9 mouse cellular contexts compared by ENCODE assay signal in genomic region chr10:8885201-8885600, GRCm38 (mm10). TPM values are rescaled to one million over a fixed set of nuclear protein-coding genes. Genes with fewer than 3 reads are reported as not detected.
DNase-seq lines count a peak whose midpoint lies in the region; ATAC-seq and TF ChIP-seq lines count a peak whose summit lies in the region.
"Had no signal": no experiment of that assay in that cellular context is flagged by ENCODE, and none has a peak within 500 bp of the region (broad histone marks: within the 10 kb centered on the region; RNA-seq: fewer than 3 reads in every experiment).

No protein-coding gene starts in this region.

- ATAC-seq in forebrain, embryonic 13.5 days: no peak
- ATAC-seq in limb, embryonic 13.5 days (ENCODE audit: low FRiP score, low read depth): no peak
- ATAC-seq in megakaryocyte progenitor cell, adult 5-6 weeks (replicated peaks; ENCODE audit: poor library complexity): no peak

- H3K4me2 ChIP-seq in forebrain, embryonic 13.5 days: peak overlapping the region; percentile 87
- peak overlapping the region; percentile 77 for H3K4me2 ChIP-seq in limb, embryonic 13.5 days (replicated peaks)
- peak overlapping the region; percentile 37 for H3K4me2 ChIP-seq in myocyte (ENCODE audit: low read depth)

- peak overlapping the region; percentile 69 for H3K9ac ChIP-seq in forebrain, embryonic 13.5 days
- H3K9ac ChIP-seq in limb, embryonic 13.5 days: peak overlapping the region; percentile 89

- H3K4me3 ChIP-seq in forebrain, embryonic 13.5 days: peak overlapping the region; percentile 65
- H3K4me3 ChIP-seq in limb, embryonic 13.5 days: peak overlapping the region; percentile 81
- H3K4me3 ChIP-seq in myocyte: peak overlapping the region; percentile 11

- no peak for TF ChIP-seq POLR2A in myocyte (IDR thresholded peaks at IDR 0.05; ENCODE audit: insufficient read length, low read depth)

- no peaks in the 10 kb centered on the region for H3K79me2 ChIP-seq in myocyte (ENCODE audit: control insufficient read depth, insufficient read depth)

- 3% methylated on average over 11 of the region's 11 CpGs for WGBS in forebrain, embryonic 13.5 days
- WGBS in limb, embryonic 13.5 days: 2% methylated on average over 11 of the region's 11 CpGs

- H3K27ac ChIP-seq in forebrain, embryonic 13.5 days: peak overlapping the region; percentile 85; the same call in 1 of the 2 replicates
- H3K27ac ChIP-seq in limb, embryonic 13.5 days: peak overlapping the region; percentile 96; the same call in 1 of the 2 replicates

- peaks cover 17% of the 10 kb centered on the region; the same call in 1 of the 2 replicates for H3K4me1 ChIP-seq in forebrain, embryonic 13.5 days
- H3K4me1 ChIP-seq in limb, embryonic 13.5 days: peaks cover 42% of the 10 kb centered on the region

- H3K36me3 ChIP-seq in forebrain, embryonic 13.5 days (ENCODE audit: poor library complexity, severe bottlenecking): no peaks in the 10 kb centered on the region
- no peaks in the 10 kb centered on the region for H3K36me3 ChIP-seq in limb, embryonic 13.5 days
- H3K36me3 ChIP-seq in myocyte (ENCODE audit: control insufficient read depth, insufficient read depth): no peaks in the 10 kb centered on the region
- H3K36me3 ChIP-seq: G1E had no signal

- H3K9me3 ChIP-seq in forebrain, embryonic 13.5 days (replicated peaks): no peaks in the 10 kb centered on the region
- H3K9me3 ChIP-seq in limb, embryonic 13.5 days: no peaks in the 10 kb centered on the region

- H3ac ChIP-seq in myocyte (ENCODE audit: control insufficient read depth, insufficient read length): no peak overlapping the region

- H3K27me3 ChIP-seq in forebrain, embryonic 13.5 days: peaks cover 14% of the 10 kb centered on the region; the same call in 1 of the 2 replicates
- H3K27me3 ChIP-seq in limb, embryonic 13.5 days: no peaks in the 10 kb centered on the region
- H3K27me3 ChIP-seq in myocyte (ENCODE audit: control insufficient read depth, insufficient read depth, insufficient read length): peaks cover 8% of the 10 kb centered on the region

- peak; percentile 47 for DNase-seq in kidney, adult 18-20 months
- DNase-seq in kidney, postnatal 10 days: no peak
- DNase-seq in adrenal gland, adult 2 months: no peak
- no peak for DNase-seq in frontal cortex, adult 2 months (ENCODE audit: extremely low spot score in 1 of 2, low spot score in 1 of 2)

TF ChIP-seq in myocyte, 11 proteins besides CTCF, POLR2A, EP300 and RAD21:
- no peak for TF ChIP-seq POLR2AphosphoS2 (IDR thresholded peaks at IDR 0.05; ENCODE audit: insufficient read length, low read depth)
- no peak for TF ChIP-seq E2F4 (IDR thresholded peaks at IDR 0.05; ENCODE audit: insufficient read depth)
- no peak for TF ChIP-seq TCF12 (IDR thresholded peaks at IDR 0.05; ENCODE audit: insufficient read depth, poor library complexity, severe bottlenecking)
- no peak for TF ChIP-seq MYOD1 (IDR thresholded peaks at IDR 0.05; ENCODE audit: control insufficient read depth in 1 of 3, insufficient read length in 2 of 3, low read depth in 2 of 3)
- no peak for TF ChIP-seq USF1 (IDR thresholded peaks at IDR 0.05; ENCODE audit: low read depth)
- no peak for TF ChIP-seq TCF3 (IDR thresholded peaks at IDR 0.05; ENCODE audit: insufficient read length, low read depth)
- no peak for TF ChIP-seq REST (IDR thresholded peaks at IDR 0.05; ENCODE audit: insufficient read depth, insufficient read length)
- no peak for TF ChIP-seq SRF (IDR thresholded peaks at IDR 0.05; ENCODE audit: control insufficient read depth, insufficient read length, low read depth)

RNA-seq across cellular contexts. Expression of gene Sash1, which starts 0.7 kb away (rescaled TPM):
- 2.5 and 3.3 TPM in 2 replicates for polyA plus RNA-seq in forebrain, embryonic 13.5 days (2015; fragmentation: Nextera tagmentation; extraction: Ambion mirVana)
- 6.5 TPM in 2 replicates for polyA plus RNA-seq in limb, embryonic 13.5 days (2015; fragmentation: Nextera tagmentation; extraction: Ambion mirVana)
- polyA plus RNA-seq in myocyte (2012; fragmentation: generic; extraction: Trizol): 1.9 TPM
- total RNA-seq in megakaryocyte progenitor cell, adult 5-6 weeks (2015): 3.2 and 4.2 TPM in 2 replicates
- total RNA-seq in megakaryocyte progenitor cell, adult 5-6 weeks (2017): 2.7 and 2.8 TPM in 2 replicates
- 10 to 100 TPM; 25.1 to 36.0 TPM for total RNA-seq in adrenal gland, adult 2 months (2021)
- 13.7 and 25.0 TPM in 2 replicates for polyA plus RNA-seq in adrenal gland, adult 2 months (2012; rRNA removed)
- polyA plus RNA-seq in frontal cortex, adult 2 months (2012; rRNA removed): 34.4 and 35.6 TPM in 2 replicates
- polyA plus RNA-seq: G1E had no signal

Comparison
In these comparisons a context has a peak if more than half of its experiments do, and no peak if none do; other contexts are left out.
1. H3K4me2 ChIP-seq: peak in every context shown above with its lines; median percentile 87 in forebrain, embryonic 13.5 days; 77 in limb, embryonic 13.5 days; 37 in myocyte.
2. H3K4me3 ChIP-seq: peak in every context shown above with its lines; median percentile 81 in limb, embryonic 13.5 days; 65 in forebrain, embryonic 13.5 days; 11 in myocyte.